Mouse (Mus musculus) c-Kit-positive CD71-negative TER-119-negative erythroid progenitor cells, embryonic 14.5 days (primary cell): Measurements from ENCODE around the gene Btbd9.
"Not testable (repeated sequence)": the region's sequence is repeated elsewhere in the genome, so short reads cannot be mapped to it uniquely, and the experiment has no call there.

Experiments used
- DNase-seq: peaks from one replicate; pipeline ENCODE4 v3.0.0-alpha.2; 2013; ENCODE audit warnings: low read depth

Gene Btbd9

DNA sequence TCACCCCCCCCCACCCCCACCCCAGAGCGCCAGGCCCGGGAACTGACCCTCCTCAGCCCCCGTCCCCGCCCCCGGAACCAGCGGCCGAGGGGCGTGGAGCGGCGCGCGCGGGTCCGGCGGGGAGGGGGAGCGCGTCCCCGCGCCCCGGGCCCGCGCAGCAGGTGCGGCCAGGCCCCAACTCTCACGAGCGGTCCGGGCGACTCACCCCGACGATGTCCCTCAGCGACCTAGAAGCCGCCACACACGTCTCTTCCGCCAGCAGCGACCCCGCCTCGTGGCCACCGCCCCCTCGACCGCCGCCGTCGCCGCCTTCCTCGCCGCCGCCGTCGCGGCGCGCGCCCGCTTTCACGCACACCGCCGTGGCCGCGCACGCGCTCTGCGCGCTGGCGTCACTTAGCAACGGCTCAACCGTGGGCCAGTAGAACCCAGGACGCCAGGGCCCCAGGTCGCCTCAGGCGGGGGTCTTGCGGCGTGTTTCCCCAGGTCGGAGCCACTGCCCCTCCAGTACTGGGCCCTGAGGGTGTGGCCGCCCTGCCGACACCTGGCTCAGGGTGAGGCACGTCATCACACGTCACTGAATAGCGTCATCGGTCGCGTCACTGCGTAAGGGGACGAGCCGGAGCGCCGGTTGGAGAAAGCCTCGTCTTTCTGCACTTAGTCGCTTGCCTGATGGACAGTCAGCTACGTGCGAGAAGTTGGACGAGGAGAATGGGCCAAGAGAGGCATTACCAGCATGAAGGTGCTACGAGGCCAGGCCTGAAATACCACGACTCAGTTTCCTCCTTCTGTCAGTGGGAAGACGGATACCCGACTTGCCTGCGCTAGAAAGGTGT lies at the start of gene Btbd9:
Btbd9 (minus strand) TSS at position 548 of the 833 bp plus-strand sequence.
- DNase-seq = peak; percentile 95

DNA sequence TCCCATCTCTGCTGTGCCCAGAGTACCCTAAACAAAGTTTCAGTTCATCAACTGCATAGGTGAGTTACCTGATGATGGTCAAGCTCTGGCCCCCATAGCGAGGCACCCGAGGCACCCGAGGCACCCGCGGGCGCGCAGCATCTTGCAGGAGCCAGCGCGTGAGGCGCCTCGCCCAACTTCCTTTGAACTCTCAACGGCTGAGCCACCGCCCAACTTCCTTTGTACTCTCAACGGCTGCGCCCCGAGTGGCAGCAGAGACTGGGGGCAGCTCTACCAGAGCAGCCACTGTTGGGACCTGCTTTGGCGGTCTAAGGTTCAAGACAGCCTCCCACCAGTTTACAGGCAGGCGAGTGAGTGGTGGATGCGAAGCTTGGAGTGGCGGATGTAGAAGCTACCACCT lies 47.8 kb upstream of the Btbd9 start, which contains the start of gene Dnah8:
Dnah8 (plus strand) TSS at position 223 of the 400 bp plus-strand sequence.
- not testable (repeated sequence) for DNase-seq

DNA sequence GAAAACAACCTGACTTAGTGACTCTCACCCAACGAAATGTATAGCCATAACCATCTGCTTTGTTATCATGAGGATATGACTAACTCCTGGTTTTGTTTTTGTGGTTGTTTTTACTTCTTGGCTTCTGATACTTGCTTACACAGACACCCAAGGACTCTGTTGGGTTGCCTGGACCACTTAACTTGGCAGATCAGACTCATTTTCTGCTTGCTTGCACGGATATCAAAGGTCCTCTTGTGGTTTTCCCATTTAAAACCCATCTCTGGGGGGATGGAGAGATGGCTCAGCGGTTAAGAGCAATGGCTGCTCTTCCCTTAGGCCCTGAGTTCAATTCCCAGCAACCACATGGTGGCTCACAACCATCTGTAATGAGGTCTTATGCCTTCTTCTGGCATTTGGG lies 46.9 kb upstream of the Btbd9 start:
- DNase-seq = no peak

DNA sequence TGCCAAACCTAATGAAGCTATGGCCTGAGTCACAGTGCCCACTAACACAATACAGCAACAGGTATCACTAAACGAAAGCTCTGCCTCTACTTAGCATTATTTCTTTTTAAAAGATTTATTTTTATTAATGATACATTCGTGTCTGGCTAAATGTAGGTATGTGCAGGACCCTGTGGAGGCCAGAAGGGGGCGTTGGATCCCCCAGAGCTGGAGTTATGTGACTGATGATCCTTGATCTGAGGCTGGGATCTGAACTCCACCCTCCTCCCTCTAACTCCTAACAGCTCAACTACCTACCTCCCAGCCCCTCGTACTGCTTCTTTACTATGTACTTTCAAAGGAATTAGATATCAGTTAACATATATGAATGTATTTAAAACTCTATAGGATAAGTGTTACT lies 45.2 kb upstream of the Btbd9 start:
- no peak for DNase-seq

DNA sequence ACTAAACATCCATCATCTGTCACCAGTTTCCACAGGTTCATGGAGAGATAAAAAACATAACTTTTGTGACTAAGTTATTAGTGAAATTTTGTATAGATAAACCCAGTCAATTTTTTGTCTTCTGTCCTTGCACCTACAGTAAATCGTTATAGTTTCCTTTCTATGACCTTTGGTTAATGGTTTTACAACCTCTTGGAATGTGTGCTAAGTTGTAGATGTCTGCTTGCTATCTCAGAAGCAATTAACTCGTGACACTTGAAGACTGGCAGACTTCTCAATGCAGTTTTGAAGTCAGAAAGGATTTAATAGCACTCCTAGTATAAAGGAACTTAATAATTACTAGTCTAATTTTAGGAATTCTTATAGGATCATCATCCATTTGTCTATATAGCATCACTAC lies 44.3 kb upstream of the Btbd9 start:
- DNase-seq = no peak

DNA sequence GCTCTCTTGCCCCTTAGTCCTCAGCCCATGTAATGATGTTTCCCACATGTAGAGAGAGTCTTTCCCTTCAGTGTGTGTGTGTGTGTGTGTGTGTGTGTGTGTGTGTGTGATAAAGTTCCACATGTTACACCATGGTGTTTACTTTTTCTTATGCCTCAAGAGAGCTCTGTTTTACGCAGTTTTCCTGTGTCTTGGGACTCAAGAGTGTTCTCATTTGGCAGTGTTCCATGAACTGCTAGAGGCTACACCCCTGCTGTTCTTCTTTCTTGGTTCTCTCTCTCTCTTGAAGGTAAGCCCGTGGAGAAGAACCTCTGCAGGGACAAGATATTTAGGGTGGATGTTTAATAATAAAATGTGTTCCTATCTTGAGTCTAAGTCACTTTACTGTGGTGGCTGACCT lies 42.9 kb upstream of the Btbd9 start:
- DNase-seq = no peak

DNA sequence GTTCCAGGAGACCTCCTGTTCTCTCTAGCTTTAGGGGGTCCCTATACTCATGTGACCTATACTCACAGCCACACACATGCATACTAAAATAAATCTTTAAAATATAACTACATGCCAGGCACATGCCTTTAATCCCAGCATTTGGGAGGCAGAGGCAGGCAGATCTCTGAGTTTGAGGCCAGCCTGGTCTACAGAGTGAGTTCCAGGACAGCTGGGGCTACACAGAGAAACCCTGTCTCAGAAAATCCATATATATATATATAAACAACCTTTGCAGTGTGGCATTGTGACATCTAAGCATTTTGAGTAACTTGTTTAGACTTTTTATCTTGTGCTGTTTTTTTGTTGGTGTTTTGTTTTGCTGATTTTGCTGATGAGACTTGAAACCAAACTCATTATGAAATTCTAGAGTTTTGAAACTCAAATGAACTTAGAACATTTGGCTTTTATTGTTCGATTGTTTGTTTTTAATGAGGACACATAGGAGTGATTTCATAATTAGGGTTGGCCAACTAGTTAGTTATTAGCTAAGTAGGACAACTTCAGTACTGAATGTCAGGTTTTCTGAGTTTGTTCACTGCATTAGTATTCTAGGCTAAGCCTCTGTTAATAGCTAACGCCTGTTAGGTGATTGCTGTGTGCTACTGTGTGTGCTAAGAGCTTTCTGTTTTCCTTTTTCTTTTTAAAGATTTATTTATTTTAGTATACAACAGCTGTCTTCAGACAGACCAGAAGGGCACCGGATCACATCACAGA lies 42.0 kb upstream of the Btbd9 start:
- DNase-seq = no peak

DNA sequence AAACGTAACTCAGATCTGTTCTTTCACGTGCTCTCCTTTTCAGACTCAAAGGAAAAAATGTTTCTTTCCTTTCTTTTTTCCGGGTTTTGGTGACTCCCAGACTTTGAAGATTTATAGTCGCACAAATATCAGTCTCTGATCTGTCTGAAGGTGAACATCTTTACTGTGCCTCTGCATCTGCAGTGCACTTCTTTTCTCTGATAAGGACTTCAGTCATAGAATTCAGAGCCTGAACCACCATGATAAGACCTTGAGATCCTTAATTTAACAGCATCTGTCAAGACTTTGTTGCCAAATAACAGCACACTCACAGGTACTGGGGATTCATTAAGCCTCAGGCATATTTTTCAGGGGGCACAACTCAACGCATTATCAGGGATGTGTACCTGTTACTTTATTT lies 39.9 kb upstream of the Btbd9 start:
- no peak for DNase-seq

DNA sequence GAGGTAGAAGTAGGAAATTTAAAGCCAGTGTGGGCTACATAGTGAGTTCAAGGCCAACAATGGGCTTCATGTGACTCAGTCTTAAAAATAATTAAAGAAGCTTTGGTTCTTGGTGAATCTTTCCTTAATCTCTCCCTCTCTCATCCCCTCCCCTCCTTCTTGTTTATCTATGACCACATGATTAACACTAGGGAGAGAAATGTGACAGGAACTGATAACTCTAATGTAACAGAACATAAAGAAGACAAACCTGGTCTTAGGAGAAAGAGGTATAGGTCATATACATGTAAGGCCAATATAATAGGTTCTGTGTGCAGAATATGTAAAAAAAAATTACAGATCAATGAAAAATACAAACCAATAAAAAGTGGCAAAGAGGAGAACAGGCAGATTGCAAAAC lies 37.1 kb upstream of the Btbd9 start:
- DNase-seq = no peak

DNA sequence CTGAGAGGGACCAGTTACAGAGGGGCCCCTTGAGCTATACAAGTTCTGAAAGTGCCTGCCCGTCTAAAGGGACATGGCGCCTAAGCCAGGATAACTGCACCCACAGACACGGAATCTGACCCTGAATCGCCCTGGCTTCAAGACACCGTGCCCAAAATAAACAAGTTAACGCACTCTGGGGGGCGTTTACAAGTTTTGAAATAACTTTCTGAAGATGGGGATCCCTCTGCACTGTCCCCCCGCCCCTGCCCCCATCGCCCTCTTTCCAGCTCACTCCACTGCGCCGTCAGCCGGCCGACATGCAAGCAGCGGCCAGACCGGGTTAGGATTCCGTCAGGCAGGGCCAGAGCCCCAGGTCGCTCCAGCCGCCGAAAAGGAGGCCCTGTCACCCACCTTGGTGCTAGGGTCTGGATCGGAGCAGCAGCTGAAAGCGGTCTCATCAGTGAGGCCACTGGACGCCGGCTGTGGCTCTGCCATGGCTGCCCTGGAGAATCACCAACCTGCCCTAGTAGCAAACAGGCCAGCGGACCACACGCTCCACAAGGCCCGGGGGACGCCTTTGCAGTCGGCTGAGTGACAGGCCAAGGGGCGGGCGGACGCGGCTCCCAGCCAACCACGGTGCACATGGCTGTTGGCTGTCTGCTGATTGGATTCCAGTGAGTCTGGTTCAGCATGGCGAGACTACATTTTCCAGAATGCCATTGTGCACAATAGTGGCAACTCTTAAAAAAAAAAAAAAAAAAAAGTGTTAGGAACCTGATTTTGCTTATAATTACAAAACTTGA lies 36.0 kb upstream of the Btbd9 start:
- DNase-seq = peak; percentile 97

DNA sequence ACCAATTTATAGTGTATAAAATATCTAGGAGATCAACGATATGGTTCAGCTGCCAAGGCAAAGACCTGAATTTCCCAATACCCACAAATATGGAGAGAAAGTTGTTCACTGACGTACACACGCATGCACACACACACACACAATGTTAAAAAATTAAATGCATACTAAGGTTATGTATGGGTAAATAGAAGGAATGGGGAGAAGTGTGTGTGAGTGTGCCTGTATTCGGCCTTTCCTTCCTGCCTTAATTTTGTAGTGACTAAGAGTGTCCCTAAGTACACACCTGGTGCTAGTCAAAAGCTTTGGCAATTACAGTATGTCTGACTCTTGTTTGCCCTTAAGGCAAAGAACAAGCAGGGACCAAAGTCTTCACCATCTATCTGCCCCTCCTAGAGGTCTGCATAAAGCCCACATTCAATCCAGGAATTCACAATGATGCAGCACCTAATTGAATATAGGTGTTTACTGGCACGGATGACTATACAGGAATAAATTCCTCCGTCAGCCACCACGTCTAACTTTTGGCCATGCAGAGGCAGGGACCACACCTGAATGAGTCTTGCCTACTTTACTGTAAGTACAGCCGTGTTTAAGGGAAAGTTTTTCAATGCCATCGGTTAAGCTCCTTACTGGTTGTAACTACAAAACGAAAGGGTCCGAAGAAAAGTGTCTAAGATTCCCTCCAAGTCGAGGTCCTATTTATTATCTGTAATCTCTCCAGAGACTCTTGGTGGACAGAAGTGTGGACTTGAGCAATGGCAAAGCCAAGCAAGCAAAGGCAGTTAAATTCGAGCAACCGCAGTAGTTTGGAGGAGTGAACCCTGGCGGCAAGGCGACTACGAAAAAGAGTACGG lies 35.2 kb upstream of the Btbd9 start:
- no peak for DNase-seq

DNA sequence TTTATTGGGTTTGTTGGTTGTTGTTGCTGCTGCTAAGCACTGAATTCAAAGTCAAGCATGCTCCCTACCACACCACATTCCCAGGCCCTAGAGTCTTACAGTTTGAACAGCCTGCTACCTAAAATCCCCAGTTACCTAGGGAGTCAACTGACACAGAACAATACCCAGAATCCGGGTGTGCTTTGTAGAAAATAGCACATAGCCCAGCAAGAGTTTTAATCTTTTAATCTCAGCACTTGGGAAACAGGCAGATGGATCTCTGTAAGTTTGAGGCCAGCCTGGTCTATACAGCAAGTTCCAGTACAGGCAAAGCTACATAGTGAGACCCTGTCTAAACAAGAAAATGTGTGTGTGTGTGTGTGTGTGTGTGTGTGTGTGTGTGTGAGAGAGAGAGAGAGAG lies 34.5 kb upstream of the Btbd9 start:
- no peak for DNase-seq

DNA sequence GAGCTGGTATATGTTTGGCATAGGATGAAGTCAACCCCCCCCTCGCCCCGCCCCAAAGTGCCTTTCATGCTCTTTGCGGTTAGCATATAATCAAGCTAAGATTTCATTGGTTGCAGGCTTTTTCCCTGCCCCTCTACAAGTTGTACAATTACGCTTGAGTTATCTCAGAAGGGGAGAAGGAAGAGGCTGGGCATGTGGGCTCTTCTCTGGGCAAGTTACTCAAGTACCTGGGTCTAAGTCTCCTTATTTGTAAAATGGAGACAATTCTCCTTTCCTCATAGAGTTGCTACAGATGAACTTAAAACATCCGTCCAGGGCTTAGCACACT lies 33.7 kb upstream of the Btbd9 start:
- DNase-seq = no peak

DNA sequence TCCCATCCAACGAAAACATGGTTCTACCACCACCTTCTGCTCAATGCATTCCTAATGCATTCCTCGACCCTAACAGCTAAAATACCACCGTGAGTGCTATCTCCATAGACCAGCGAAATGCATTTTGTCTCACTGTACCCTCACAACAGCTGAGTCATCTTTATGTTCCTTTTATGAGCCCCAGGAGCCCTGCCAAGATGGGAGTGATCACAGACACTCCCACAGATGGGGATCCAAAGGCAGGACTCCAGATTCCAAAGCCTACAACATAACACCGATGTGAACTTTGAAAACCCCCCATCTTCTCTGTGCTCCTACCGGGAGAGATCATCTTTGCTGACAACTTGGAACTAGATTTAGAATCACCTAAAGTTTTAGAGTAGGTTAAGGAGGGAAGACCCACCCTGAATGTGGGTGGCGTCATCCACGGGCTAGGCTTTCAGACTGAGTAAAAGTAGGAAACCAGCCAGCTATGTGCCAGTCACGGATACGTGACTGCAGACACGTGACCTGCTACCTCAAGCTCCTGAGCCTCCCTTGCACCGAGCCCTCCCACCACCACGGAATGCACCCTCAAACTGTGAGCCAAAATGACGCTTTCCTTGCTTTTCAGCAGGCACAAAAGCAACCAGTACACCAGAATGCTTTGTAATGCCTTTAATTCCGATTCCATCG lies 33.2 kb upstream of the Btbd9 start:
- DNase-seq = no peak

DNA sequence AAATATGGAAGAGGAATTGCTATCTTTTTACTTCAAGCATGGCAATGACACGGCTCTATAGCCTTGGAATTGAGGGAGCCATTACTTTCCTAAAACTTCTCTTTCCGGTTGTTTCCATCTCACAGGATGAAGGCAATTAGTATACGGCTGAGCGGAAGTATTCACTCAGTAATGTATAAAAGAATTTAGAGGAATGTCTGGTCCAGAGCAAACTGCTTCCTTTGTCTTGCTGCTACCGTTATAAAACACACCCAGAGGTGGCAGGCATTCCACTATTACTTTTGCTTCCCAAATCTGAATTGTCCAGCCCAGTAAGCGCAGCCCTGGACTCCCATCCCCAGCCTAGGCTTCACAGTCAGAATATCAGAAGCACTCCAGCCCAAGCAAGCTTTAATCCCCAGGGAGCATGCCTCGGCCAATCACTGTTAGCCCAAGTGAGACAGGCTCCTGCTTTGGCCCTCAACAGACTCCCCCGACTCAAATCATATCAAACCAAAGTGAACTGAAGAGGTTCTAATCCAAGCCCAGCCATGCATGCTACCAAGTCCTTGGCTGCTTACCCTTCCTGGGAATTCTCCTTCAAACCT lies 31.7 kb upstream of the Btbd9 start:
- DNase-seq = no peak

DNA sequence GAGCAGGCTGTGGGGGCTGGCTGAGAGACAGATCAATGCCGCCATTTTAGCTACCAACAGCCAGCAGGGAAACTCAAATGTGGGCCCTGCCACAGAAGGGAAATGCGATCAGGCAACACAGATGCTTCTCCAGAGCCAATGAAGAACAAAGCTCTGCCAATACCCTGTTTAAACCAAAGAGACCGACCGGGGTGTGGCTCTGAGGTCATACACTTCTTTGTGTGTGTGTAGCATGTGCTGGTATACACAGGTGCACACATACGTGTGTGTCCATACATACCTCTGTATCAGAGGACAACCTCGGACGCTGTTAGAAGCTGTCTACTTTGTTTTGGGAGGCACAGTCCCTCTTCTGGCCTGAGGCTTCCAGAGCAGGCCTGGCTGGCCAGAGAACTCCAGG lies 31.0 kb upstream of the Btbd9 start:
- no peak for DNase-seq

DNA sequence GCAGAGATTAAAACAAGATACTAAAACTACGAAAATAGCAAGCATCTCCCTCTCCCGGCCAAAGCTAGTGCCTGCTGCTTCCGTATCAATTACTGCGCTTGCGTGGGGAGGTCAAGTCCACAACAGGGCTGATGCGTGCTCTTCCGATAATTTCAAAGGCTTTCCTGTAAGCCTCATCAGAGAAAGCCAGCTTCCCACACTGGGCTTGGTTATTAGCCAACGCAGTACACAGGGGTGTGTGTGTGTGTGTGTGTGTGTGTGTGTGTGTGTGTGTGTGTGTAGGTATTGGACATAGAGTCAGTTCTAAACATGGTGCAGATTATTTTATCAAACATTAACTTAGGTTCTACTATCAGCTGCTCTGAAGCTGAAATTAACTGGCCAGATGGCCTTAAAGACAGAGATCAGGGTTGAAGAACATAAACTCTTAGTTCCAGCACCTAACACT lies 30.4 kb upstream of the Btbd9 start:
- no peak for DNase-seq

DNA sequence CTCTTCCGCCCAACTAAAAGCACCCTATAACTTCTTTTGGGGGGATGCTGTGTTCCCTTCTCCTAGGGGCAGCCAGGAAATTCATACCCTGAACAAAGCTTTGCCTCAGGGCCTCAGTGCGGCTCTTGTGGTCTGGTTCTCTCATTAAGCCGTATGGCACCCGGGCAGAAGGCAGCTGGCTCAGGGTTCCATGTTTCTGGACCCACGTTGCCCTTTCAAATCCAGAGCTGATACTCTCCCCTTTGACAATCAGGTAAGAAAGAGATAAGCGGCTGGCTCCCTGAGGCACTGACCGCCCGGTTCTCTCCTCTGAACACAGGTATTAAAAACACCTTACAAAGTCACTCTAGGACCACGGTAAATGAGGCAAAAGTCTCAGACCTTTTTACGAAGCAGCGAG lies 29.9 kb upstream of the Btbd9 start:
- DNase-seq = no peak

DNA sequence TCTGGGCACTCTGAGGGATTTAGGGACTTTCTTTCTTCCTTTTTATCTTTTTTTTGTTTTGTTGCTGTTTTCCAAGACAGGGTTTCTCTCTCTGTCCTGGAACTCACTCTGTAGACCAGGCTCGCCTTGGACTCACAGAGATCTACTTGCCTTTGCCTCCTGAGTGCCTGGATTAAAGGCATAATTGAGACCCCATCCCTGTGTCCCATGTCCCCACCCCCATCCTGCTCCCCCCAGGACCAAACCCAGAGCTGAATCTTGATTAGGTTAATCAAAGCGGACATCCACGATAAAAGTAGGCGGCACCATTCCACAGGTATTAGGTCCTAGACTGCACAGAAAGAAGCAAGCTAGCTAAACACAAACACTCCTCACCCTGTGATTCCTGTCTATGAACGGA lies 28.7 kb upstream of the Btbd9 start:
- no peak for DNase-seq

DNA sequence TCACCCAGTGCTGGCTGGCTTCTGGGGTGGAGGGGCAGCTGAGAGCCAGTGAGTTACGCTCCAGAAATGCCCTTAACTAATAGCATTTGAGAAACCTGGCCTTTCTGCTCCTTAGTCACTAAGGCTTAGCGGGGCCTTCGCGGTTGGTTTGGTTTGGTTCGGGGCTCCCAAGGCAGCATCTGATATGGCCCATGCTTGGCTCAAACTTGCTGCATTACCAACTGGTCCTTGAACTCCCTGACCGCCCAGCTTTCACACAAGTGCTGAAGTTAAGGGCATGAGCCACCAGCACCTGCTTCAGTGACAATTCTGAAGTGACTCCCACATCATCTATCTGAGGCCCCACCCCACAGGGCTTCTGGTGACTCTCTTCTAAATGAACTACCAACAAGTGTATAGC lies 28.0 kb upstream of the Btbd9 start:
- no peak for DNase-seq

DNA sequence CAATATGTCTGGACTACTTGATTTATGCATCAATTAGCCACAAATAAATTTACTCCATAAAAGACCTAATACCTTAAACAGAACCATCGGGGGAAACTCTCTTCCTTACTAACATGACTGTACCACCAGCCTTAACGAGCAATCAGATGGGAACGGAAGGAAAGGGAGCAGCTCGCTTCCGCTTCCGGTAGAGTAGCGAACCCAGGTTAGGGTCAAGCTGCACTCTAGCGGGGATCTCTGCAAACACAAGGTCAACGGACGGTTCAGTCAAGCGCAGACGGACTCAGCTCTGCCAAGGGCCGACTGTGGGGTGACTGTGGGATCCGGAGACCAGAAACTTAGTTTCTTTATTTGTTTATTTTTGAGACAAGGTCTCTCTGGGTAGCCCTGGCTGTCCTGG lies 25.9 kb upstream of the Btbd9 start:
- no peak for DNase-seq
